Mouse (Mus musculus) kidney, adult 2 months (tissue): Measurements from ENCODE around the gene Frem2.

ENCODE experiments used
- CTCF ChIP-seq: fragments of 200-500 bp; conservative IDR thresholded peaks from 2 replicates; pipeline ENCODE4 v1.5.1; 2011; ENCODE audit warnings: low read depth, mild to moderate bottlenecking, control low read depth, low read length, moderate library complexity, mixed read lengths; ENCODE audit not compliant: insufficient read depth, insufficient read length
- POLR2A ChIP-seq: fragments of 200-500 bp; IDR thresholded peaks from one replicate; pipeline ENCODE4 v1.6.1; 2011; ENCODE audit warnings: low read depth, low read length, control low read depth

- TF ChIP-seq POLR2A, result no peak
- no peak for TF ChIP-seq CTCF
Measured at GRCm38 (mm10) chr3:53600140-53600539, 57.0 kb downstream of the Frem2 start.
